Mouse (Mus musculus): ENCODE results near the gene Ccm2.
A peak's percentile ranks its signal among the peaks of the same experiment; 100 is the strongest.

The Ccm2 gene

GRCm38 (mm10) chr11:6603887-6604603 is 57.4 kb downstream of the Ccm2 start:
- DNase-seq (ENCODE audit: low read depth) = no peak

- DNase-seq (ENCODE audit: low read depth) = no peak
These were observed 57.9 kb downstream of the Ccm2 start for GRCm38 (mm10) chr11:6604604-6604936.

- DNase-seq (ENCODE audit: low read depth) = no peak
These were observed 58.4 kb downstream of the Ccm2 start for GRCm38 (mm10) chr11:6605021-6605481.

GRCm38 (mm10) chr11:6605491-6606399 is 59.1 kb downstream of the Ccm2 start, which contains the start of gene Nacad:
TSS of gene Nacad (minus strand) at chr11:6606053.
- DNase-seq (ENCODE audit: low read depth) = no peak

GRCm38 (mm10) chr11:6615250-6616205 is 68.8 kb downstream of the Ccm2 start:
- DNase-seq (ENCODE audit: low read depth) = no peak

GRCm38 (mm10) chr11:6623704-6624103 is 77.0 kb downstream of the Ccm2 start:
- DNase-seq (ENCODE audit: low read depth) = no peak

GRCm38 (mm10) chr11:6624619-6625382 is 78.1 kb downstream of the Ccm2 start:
- no peak for DNase-seq (ENCODE audit: low read depth)

GRCm38 (mm10) chr11:6625478-6626387 is 79.0 kb downstream of the Ccm2 start, which contains the start of gene Tbrg4:
TSS of gene Tbrg4 (minus strand) at chr11:6626067.
- DNase-seq (ENCODE audit: low read depth) = peak; percentile 90

GRCm38 (mm10) chr11:6626388-6626772 is 79.7 kb downstream of the Ccm2 start:
- no peak for DNase-seq (ENCODE audit: low read depth)

GRCm38 (mm10) chr11:6627731-6628130 is 81.0 kb downstream of the Ccm2 start:
- DNase-seq (ENCODE audit: low read depth) = peak; percentile 46

- DNase-seq (ENCODE audit: low read depth) = no peak
These were observed 81.9 kb downstream of the Ccm2 start for GRCm38 (mm10) chr11:6628568-6628967.

- no peak for DNase-seq (ENCODE audit: low read depth)
These were observed 83.0 kb downstream of the Ccm2 start for GRCm38 (mm10) chr11:6629655-6630054.

- no peak for DNase-seq (ENCODE audit: low read depth)
These were observed 89.5 kb downstream of the Ccm2 start for GRCm38 (mm10) chr11:6636150-6636549.

- no peak for DNase-seq (ENCODE audit: low read depth)
These were observed 91.8 kb downstream of the Ccm2 start, which contains the start of gene Wap for GRCm38 (mm10) chr11:6638537-6638936. TSS of gene Wap (minus strand) at chr11:6638637.

- DNase-seq (ENCODE audit: low read depth) = no peak
These were observed 92.4 kb downstream of the Ccm2 start for GRCm38 (mm10) chr11:6639072-6639471.

- DNase-seq (ENCODE audit: low read depth) = no peak
These were observed 97.9 kb downstream of the Ccm2 start for GRCm38 (mm10) chr11:6644566-6644965.
